Mouse (Mus musculus): ENCODE data around the gene Gm45717. TPM values are rescaled to one million over a fixed set of nuclear protein-coding genes. Genes with fewer than 3 reads are reported as not detected.

Gm45717 gene
- not detected in 2 replicates for polyA plus RNA-seq (2012; ENCODE audit: low replicate concordance)

GRCm38 (mm10) chr7:140955758-140956555, at the start of gene Gm45717, which contains the start of gene Ifitm2:
TSS of gene Gm45717 (minus strand) at chr7:140955937.
TSS of gene Ifitm2 (minus strand) at chr7:140955987.

GRCm38 (mm10) chr7:140966921-140967320, 11.2 kb upstream of the Gm45717 start, which contains the start of gene Ifitm1:
TSS of gene Ifitm1 (plus strand) at chr7:140967221.

GRCm38 (mm10) chr7:140949824-140950530, 5.8 kb downstream of the Gm45717 start, which contains the start of gene Ifitm5:
TSS of gene Ifitm5 (minus strand) at chr7:140950291.

GRCm38 (mm10) chr7:140941222-140942051, 14.3 kb downstream of the Gm45717 start, which contains the start of gene Pgghg:
TSS of gene Pgghg (plus strand) at chr7:140941391.

GRCm38 (mm10) chr7:140920418-140921029, 35.2 kb downstream of the Gm45717 start, which contains the start of gene Nlrp6:
TSS of gene Nlrp6 (plus strand) at chr7:140920902.

GRCm38 (mm10) chr7:140900220-140900619, 55.5 kb downstream of the Gm45717 start, which contains the start of gene Cox8b:
TSS of gene Cox8b (minus strand) at chr7:140900446.

Other genes with a start within 250 kb of the Gm45717 start
- not detected in 2 replicates for gene Cyp2e1, start 192.2 kb downstream of the Gm45717 start, polyA plus RNA-seq (2012; ENCODE audit: low replicate concordance)
- 0.18 TPM in 1 of 2 replicates, not detected in the other for gene Syce1, start 168.1 kb downstream of the Gm45717 start, polyA plus RNA-seq (2012; ENCODE audit: low replicate concordance)
- not detected in 2 replicates for gene Zfp941, start 133.8 kb downstream of the Gm45717 start, polyA plus RNA-seq (2012; ENCODE audit: low replicate concordance)
- not detected in 2 replicates for gene Urah, start 120.9 kb downstream of the Gm45717 start, polyA plus RNA-seq (2012; ENCODE audit: low replicate concordance)
- gene Scgb1c1, start 110.4 kb downstream of the Gm45717 start, polyA plus RNA-seq (2012; ENCODE audit: low replicate concordance) = not detected in 2 replicates
- not detected in 2 replicates for gene Odf3, start 108.1 kb downstream of the Gm45717 start, polyA plus RNA-seq (2012; ENCODE audit: low replicate concordance)
- not detected in 2 replicates for gene Gm45785, start 99.6 kb downstream of the Gm45717 start, polyA plus RNA-seq (2012; ENCODE audit: low replicate concordance)
- 84.4 and 159 TPM in 2 replicates for gene Ric8a, start 99.0 kb downstream of the Gm45717 start, polyA plus RNA-seq (2012; ENCODE audit: low replicate concordance)
- 5.3 and 13.3 TPM in 2 replicates for gene Bet1l, start 98.4 kb downstream of the Gm45717 start, polyA plus RNA-seq (2012; ENCODE audit: low replicate concordance)
- gene Psmd13, start 74.0 kb downstream of the Gm45717 start, polyA plus RNA-seq (2012; ENCODE audit: low replicate concordance) = 14.0 and 45.3 TPM in 2 replicates
- gene Sirt3, start 73.6 kb downstream of the Gm45717 start, polyA plus RNA-seq (2012; ENCODE audit: low replicate concordance) = 25.2 and 43.6 TPM in 2 replicates
- gene Cox8b, start 55.5 kb downstream of the Gm45717 start, polyA plus RNA-seq (2012; ENCODE audit: low replicate concordance) = not detected in 2 replicates
- 0.27 TPM in 1 of 2 replicates, not detected in the other for gene Nlrp6, start 35.0 kb downstream of the Gm45717 start, polyA plus RNA-seq (2012; ENCODE audit: low replicate concordance)
- 14.9 and 15.1 TPM in 2 replicates for gene Pgghg, start 14.5 kb downstream of the Gm45717 start, polyA plus RNA-seq (2012; ENCODE audit: low replicate concordance)
- not detected in 2 replicates for gene Ifitm5, start 5.6 kb downstream of the Gm45717 start, polyA plus RNA-seq (2012; ENCODE audit: low replicate concordance)
- 17.6 and 125 TPM in 2 replicates for gene Ifitm2, start 50 bp upstream of the Gm45717 start, polyA plus RNA-seq (2012; ENCODE audit: low replicate concordance)
- 8.5 TPM in 2 replicates for gene Ifitm1, start 11.3 kb upstream of the Gm45717 start, polyA plus RNA-seq (2012; ENCODE audit: low replicate concordance)
- 25.7 and 51.0 TPM in 2 replicates for gene Ifitm3, start 54.8 kb upstream of the Gm45717 start, polyA plus RNA-seq (2012; ENCODE audit: low replicate concordance)
- gene Ifitm6, start 62.0 kb upstream of the Gm45717 start, polyA plus RNA-seq (2012; ENCODE audit: low replicate concordance) = 4.0 and 4.9 TPM in 2 replicates
- gene Gm17387, start 73.2 kb upstream of the Gm45717 start, polyA plus RNA-seq (2012; ENCODE audit: low replicate concordance) = not detected in 2 replicates
- gene B4galnt4, start 105.2 kb upstream of the Gm45717 start, polyA plus RNA-seq (2012; ENCODE audit: low replicate concordance) = 3.7 and 11.5 TPM in 2 replicates
- 30.0 and 50.9 TPM in 2 replicates for gene Pkp3, start 122.3 kb upstream of the Gm45717 start, polyA plus RNA-seq (2012; ENCODE audit: low replicate concordance)
- gene Sigirr, start 144.6 kb upstream of the Gm45717 start, polyA plus RNA-seq (2012; ENCODE audit: low replicate concordance) = 44.4 and 49.0 TPM in 2 replicates
- not detected in 2 replicates for gene Ano9, start 161.9 kb upstream of the Gm45717 start, polyA plus RNA-seq (2012; ENCODE audit: low replicate concordance)
- 25.5 and 46.6 TPM in 2 replicates for gene Ptdss2, start 166.4 kb upstream of the Gm45717 start, polyA plus RNA-seq (2012; ENCODE audit: low replicate concordance)
- 9.0 and 40.5 TPM in 2 replicates for gene Rnh1, start 216.9 kb upstream of the Gm45717 start, polyA plus RNA-seq (2012; ENCODE audit: low replicate concordance)
- 32.3 and 36.1 TPM in 2 replicates for gene Hras, start 238.1 kb upstream of the Gm45717 start, polyA plus RNA-seq (2012; ENCODE audit: low replicate concordance)
- gene Lrrc56, start 238.2 kb upstream of the Gm45717 start, polyA plus RNA-seq (2012; ENCODE audit: low replicate concordance) = 13.6 and 20.7 TPM in 2 replicates